Mouse (Mus musculus) heart, postnatal 0 days (tissue): Measurements from ENCODE around the gene Tigit. TPM values are rescaled to one million over a fixed set of nuclear protein-coding genes. Genes with fewer than 3 reads are reported as not detected.

Experiments
- ATAC-seq: fragments of 200-750 bp; cut with Nextera tagmentation; 2 replicates; pipeline ENCODE4 v1.8.0; 2017; ENCODE audit warnings: low read depth, moderate number of reproducible peaks, moderate library complexity; ENCODE audit not compliant: insufficient read depth
- DNase-seq: peaks from one replicate; pipeline ENCODE4 v3.0.0-alpha.2; 2016; ENCODE audit warnings: low spot score
- H3K27ac ChIP-seq: fragments of 300-500 bp; sonication (generic); 2 replicates; pipeline ENCODE4 v1.5.1; 2014; ENCODE audit warnings: low read depth, mild to moderate bottlenecking
- H3K27me3 ChIP-seq: fragments of 300-500 bp; sonication (generic); 2 replicates; pipeline ENCODE4 v1.6.1; 2014; ENCODE audit warnings: low read length, mixed read lengths; ENCODE audit not compliant: control insufficient read depth, insufficient read depth
- H3K36me3 ChIP-seq: fragments of 300-500 bp; sonication (generic); replicated peaks from 2 replicates; pipeline ENCODE4 v1.6.1; 2014; ENCODE audit warnings: low read length, mixed read lengths; ENCODE audit not compliant: control insufficient read depth, insufficient read depth
- H3K4me1 ChIP-seq: fragments of 300-500 bp; sonication (generic); 2 replicates; pipeline ENCODE4 v1.6.1; 2014; ENCODE audit warnings: antibody characterized with exemption; ENCODE audit not compliant: control insufficient read depth, insufficient read depth
- H3K4me2 ChIP-seq: fragments of 300-500 bp; sonication (generic); 2 replicates; pipeline ENCODE4 v1.6.1; 2014; ENCODE audit warnings: low read depth, mild to moderate bottlenecking, low read length, moderate library complexity
- H3K4me3 ChIP-seq: fragments of 300-500 bp; sonication (generic); 2 replicates; pipeline ENCODE4 v1.5.1; 2014; ENCODE audit warnings: low read depth, low read length
- H3K9ac ChIP-seq: fragments of 300-500 bp; sonication (generic); replicated peaks from 2 replicates; pipeline ENCODE4 v1.6.1; 2014; ENCODE audit warnings: low read depth, low read length, mixed read lengths
- H3K9me3 ChIP-seq: fragments of 300-500 bp; sonication (generic); replicated peaks from 2 replicates; pipeline ENCODE4 v1.6.1; 2016; ENCODE audit warnings: low read length; ENCODE audit not compliant: control insufficient read depth
- CTCF ChIP-seq: IDR thresholded peaks from 2 replicates; pipeline ENCODE4 v1.5.1; 2016; ENCODE audit warnings: antibody characterized with exemption, control low read depth, low read depth
- EP300 ChIP-seq: IDR thresholded peaks from 2 replicates; pipeline ENCODE4 v1.6.1; 2016; ENCODE audit warnings: antibody characterized with exemption, low read depth
- WGBS: fragments of 180-500 bp; shearing (Covaris S2); extraction: QIAGEN DNeasy Blood & Tissue Kit; methylation state at CpG from one replicate; pipeline ENCODE4 v1.1.7; 2014; 5-methylcytosine and 5-hydroxymethylcytosine counted together
- polyA plus RNA-seq: library from polyadenylated mRNA; unstranded; fragments of >200 nt; fragmentation: Nextera tagmentation; extraction: Ambion mirVana; gene quantifications from 2 replicates; pipeline ENCODE4 v1.2.1, GENCODE M21; 2015
- total RNA-seq: library from RNA; depleted of rRNA; stranded (reverse); fragments of >200 nt; gene quantifications from 2 replicates; pipeline ENCODE4 v1.2.3, GENCODE M21; 2014; ENCODE audit warnings: low replicate concordance

Tigit gene
- total and polyA plus RNA-seq, 2 experiments from 2014 or later: not detected

- TF ChIP-seq EP300: no peak
- no peak for TF ChIP-seq CTCF
- ATAC-seq (no peak), DNase-seq (no peak)
- no peaks in the 10 kb centered on the region for H3K27me3 ChIP-seq
- no peak overlapping the region for H3K4me2 ChIP-seq
- no peaks in the 10 kb centered on the region for H3K9me3 ChIP-seq
- WGBS: 91% methylated on average over 7 of the region's 7 CpGs
- no peak overlapping the region for H3K4me3 ChIP-seq
- H3K9ac ChIP-seq: no peak overlapping the region
- no peak overlapping the region for H3K27ac ChIP-seq
- peaks cover 15% of the 10 kb centered on the region; the same call in 1 of the 2 replicates for H3K4me1 ChIP-seq
- no peaks in the 10 kb centered on the region for H3K36me3 ChIP-seq
Measured at GRCm38 (mm10) chr16:43697772-43698171, 33.8 kb upstream of the Tigit start.

GRCm38 (mm10) chr16:43695852-43696251, 31.9 kb upstream of the Tigit start:
- WGBS: 72% methylated on average over 7 of the region's 7 CpGs
- no peak overlapping the region for H3K9ac ChIP-seq
- H3K9me3 ChIP-seq: no peaks in the 10 kb centered on the region
- no peak overlapping the region for H3K4me2 ChIP-seq
- DNase-seq (no peak), ATAC-seq (no peak)
- no peaks in the 10 kb centered on the region for H3K27me3 ChIP-seq
- H3K4me3 ChIP-seq: no peak overlapping the region
- no peaks in the 10 kb centered on the region for H3K36me3 ChIP-seq
- peaks cover 2% of the 10 kb centered on the region; the same call in 1 of the 2 replicates for H3K4me1 ChIP-seq
- H3K27ac ChIP-seq: no peak overlapping the region
- TF ChIP-seq EP300 (no peak), CTCF (no peak)

DNA sequence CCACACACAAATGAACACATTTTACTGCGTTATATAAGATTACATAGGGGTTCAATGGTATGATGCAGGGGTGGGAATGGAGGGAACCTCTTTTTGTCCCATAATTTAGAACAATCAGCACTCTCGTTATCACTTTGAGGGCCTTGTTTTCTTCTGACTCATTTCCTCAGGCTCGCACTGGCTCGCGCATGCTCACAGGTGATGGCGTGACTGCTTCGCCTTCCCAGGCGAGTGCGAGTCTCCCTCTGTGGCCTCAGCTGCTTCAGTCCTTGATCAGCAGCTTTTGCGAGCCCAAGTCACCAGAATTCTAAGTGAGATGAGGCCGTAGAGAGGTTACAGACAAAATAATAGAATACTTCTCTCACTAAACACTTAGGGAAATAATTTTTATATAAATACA, 30.2 kb upstream of the Tigit start:
- Histone ChIP-seq H3K4me1 (no peaks in the 10 kb centered on the region), H3K4me2 (no peak overlapping the region), H3K36me3 (no peaks in the 10 kb centered on the region), H3K27ac (no peak overlapping the region), H3K9me3 (no peaks in the 10 kb centered on the region), H3K4me3 (no peak overlapping the region), H3K27me3 (no peaks in the 10 kb centered on the region), H3K9ac (no peak overlapping the region)
- WGBS: 76% methylated on average over 11 of the region's 11 CpGs
- TF ChIP-seq CTCF: no peak
- TF ChIP-seq EP300: no peak
- ATAC-seq (no peak), DNase-seq (no peak)

- no peak overlapping the region for H3K9ac ChIP-seq
- H3K4me1 ChIP-seq: no peaks in the 10 kb centered on the region
- H3K27ac ChIP-seq: no peak overlapping the region
- H3K4me3 ChIP-seq: no peak overlapping the region
- no peaks in the 10 kb centered on the region for H3K9me3 ChIP-seq
- no peak for DNase-seq
- no peak for ATAC-seq
- WGBS: 84% methylated on average over 4 of the region's 4 CpGs
- H3K27me3 ChIP-seq: no peaks in the 10 kb centered on the region
- TF ChIP-seq CTCF (no peak), EP300 (no peak)
- no peak overlapping the region for H3K4me2 ChIP-seq
- H3K36me3 ChIP-seq: no peaks in the 10 kb centered on the region
Measured at GRCm38 (mm10) chr16:43692611-43693010, 28.7 kb upstream of the Tigit start.

DNA sequence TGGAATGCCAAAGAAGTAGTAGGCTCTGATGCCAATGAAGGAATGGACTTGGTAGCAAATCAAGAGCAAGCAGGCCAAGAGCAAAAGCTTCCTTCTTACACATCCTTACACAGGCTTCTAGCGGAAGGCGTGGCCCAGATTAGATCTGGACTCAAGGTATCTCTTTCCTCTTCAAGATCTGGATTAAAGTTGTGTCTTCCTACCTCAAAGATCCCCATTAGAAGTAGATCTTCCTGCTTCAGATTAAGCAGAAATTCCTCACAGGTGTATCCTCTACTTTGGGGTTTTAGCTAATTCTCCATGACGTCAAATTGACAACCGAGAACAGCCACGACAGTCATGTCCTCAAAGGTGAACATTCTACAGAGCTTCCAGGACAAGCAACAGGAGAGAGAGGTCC, 27.8 kb upstream of the Tigit start:
- WGBS: 94% methylated on average over 5 of the region's 5 CpGs
- H3K4me1 ChIP-seq: no peaks in the 10 kb centered on the region
- H3K9ac ChIP-seq: no peak overlapping the region
- no peak overlapping the region for H3K4me2 ChIP-seq
- no peak for TF ChIP-seq CTCF
- TF ChIP-seq EP300: no peak
- no peak for DNase-seq
- H3K36me3 ChIP-seq: no peaks in the 10 kb centered on the region
- H3K4me3 ChIP-seq: no peak overlapping the region
- no peaks in the 10 kb centered on the region for H3K9me3 ChIP-seq
- ATAC-seq: no peak
- H3K27me3 ChIP-seq: no peaks in the 10 kb centered on the region
- H3K27ac ChIP-seq: no peak overlapping the region

GRCm38 (mm10) chr16:43690912-43691311, 27.0 kb upstream of the Tigit start:
- TF ChIP-seq CTCF (no peak), EP300 (no peak)
- ATAC-seq (no peak), DNase-seq (no peak)
- Histone ChIP-seq H3K27ac (no peak overlapping the region), H3K4me1 (no peaks in the 10 kb centered on the region), H3K9me3 (no peaks in the 10 kb centered on the region), H3K36me3 (no peaks in the 10 kb centered on the region), H3K27me3 (no peaks in the 10 kb centered on the region), H3K4me3 (no peak overlapping the region), H3K9ac (no peak overlapping the region), H3K4me2 (no peak overlapping the region)
- 76% methylated on average over 2 of the region's 2 CpGs for WGBS
